Mouse (Mus musculus) c-Kit-positive CD71-negative TER-119-negative erythroid progenitor cells, embryonic 14.5 days (primary cell): ENCODE data around the gene Scmh1.
"Not testable (repeated sequence)": the region's sequence is repeated elsewhere in the genome, so short reads cannot be mapped to it uniquely, and the experiment has no call there.

Source experiments
- DNase-seq: peaks from one replicate; pipeline ENCODE4 v3.0.0-alpha.2; 2013; ENCODE audit warnings: low read depth

Scmh1 gene

DNA sequence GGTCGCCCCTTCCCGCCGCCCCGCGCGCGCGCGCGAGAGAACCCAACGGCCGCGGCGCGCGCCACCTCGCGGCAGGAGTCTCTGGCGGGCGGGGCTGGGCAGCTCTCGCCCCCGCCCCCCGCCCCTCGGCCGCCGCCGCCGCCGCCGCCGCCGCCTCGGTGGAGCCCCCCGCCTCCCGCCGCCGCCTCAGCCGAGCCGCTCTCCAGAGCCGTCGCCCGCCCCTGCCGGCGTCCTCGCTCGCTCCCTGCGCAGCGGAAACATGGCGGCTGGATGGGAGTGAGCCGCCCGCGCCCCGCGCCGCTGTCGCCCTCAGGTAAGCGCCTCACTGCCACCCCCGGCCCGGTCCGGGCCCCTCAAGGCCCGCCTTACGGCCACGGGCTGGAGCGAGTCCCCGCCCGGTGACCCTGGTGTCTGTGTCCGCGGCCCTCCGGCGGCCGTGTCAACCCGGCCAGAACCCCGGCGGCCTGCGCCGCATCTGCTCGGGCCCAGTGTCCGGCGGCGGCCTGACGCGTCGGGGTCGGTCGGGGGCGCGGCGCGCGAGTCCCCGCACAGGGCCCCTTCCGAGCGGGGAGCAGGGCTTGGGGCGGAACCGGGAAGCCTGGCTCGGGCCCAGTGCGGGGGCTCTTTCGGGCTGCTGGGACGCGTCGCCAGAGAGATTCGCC lies at the start of gene Scmh1:
Gene Scmh1 (plus strand): TSS at position 138 of the 662 bp plus-strand sequence.
- no peak for DNase-seq

DNA sequence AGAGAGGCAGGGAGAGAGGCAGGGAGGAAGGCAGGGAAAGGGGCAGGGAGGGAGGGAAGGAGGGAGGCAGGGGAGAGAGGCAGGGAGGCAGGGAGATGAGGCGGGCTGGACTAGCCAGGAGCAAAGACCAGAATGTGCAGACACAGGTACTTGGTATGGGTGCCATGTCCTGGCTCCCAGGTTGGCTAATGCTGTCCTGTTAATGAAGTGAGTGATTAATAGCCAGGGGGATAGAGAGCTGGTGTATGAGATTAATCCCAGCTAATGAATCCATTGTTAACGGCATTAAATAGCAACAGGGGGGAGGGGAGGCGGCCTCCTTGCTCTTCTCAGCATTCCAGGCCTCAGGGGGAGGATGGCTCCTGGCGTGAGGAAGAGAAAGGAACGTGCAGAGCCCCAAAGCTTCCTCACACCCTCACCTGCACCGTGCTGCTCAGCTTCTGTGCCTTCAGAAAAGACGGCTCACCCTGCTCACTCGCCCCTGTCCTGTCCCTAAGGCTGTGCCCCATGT lies 45.0 kb upstream of the Scmh1 start:
- DNase-seq, result no peak

DNA sequence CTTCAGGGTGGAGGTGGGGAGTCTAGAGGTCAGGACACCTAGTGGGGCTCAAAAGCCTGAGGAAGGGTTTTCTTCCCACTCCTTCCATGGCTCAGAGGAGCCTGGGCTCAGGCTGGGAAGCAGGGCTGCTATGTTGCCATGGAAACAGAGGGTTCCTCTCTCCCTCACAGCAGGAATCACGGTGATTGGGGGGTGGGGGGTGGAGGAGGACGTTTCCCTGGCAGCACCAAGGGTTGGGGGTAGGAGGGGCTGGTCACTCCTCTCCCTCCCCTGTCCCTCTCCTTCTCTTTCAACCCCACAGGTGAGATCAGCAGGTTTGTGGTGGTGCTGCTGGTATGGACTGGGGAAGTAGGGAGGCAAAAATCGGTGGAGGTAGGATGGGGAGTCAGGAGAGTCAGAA lies 40.4 kb upstream of the Scmh1 start:
- DNase-seq, result no peak

DNA sequence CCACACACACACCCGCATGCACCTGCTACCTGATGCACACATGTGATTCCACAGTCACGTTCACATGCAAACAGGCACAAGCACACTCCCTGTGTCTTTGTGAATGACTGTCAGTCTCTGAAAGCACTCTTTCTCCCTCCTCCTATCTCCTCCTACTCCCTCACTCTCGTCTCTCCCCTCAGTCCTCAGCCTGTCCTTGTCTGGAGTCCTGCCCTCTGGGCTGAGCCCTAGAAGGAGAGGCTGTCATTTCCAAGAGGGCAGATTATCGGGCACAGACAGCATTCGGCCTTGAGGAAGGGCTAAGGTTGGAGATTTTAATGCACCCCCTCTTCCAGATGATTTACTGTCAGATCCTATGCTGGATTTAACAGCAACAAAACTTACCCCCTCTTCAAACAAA lies 39.6 kb upstream of the Scmh1 start:
- no peak for DNase-seq

DNA sequence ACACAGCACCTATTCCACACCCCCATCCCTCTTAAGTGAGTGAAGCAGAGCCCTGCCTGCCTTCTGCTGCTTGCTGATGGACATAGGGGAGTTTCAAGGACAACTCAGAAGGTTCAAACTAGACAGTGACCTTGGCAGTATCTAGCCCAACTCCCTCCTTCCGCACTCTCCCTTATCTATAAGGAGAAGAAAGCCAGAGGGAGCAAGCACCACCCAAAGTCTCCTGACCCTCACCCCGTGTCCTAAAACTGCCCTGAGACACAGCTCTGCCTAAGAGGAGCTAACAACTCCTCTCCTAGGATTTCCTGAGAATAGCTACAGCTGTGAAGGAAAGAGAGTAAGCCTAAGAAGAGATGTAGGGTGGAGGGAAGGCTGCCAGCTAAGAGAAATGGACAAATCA lies 37.0 kb upstream of the Scmh1 start:
- no peak for DNase-seq

DNA sequence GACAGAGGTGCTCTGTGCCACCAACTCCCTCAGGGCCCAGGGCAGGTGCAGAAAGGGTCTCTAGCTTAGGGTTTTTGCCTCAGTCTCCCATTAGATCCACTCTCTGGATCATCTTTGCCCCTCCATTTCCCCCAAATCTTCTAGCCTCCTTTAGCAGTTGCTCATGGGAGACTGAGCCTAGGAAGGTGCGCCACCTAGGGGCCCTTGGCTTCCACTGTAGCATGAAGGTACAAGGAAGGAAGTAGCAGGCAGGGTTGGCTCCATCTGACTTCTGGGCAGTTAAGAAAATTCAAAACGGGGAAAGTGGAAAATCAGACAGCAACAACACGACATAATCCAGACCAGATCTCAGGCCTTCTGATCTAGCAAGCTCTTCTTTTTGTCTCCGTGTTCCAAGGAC lies 36.4 kb upstream of the Scmh1 start:
- peak; percentile 47 for DNase-seq

DNA sequence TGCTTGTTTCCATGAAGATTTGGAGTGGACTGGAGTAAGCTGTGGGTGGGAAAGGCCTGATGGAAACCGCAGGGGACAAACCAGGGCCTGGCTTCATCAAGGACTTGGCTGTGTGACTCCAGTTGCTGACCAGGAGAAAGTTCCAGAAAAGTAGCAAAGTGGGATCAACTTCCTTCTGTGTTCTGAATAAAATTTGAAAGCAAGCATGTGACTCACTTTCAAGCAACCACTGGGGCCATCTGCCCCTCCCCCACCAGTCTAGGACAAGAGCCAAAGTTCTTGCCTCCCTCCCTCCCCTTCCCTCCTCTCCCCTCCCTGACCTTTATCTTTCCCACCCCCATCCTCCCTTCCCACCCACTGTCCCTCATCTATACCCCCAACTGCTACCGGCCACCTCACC lies 35.9 kb upstream of the Scmh1 start:
- DNase-seq, result no peak

DNA sequence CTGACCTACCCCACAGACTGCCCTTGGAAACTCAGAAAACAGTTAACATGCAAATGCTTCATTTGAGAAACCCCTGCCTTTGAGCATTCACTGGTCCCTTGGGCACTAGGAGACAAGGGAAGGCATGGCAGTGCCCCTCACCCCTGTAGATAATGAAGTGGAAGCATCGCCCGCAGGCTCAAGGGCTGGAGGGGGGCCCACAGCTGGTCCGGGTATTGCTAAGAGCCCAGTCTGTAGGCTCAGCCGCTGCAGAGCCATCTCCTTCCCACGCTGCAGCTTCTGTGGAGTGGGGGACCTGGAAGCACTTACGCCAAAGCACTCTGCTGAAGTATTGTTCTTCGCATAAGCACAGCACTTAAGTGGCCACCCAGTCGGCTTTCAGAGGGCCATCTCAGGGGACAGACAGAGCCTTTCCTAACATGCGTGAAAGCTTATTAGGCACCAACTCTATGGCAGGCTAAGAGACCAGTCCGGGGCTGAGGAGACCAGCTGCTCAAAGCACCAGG lies 35.2 kb upstream of the Scmh1 start:
- no peak for DNase-seq

DNA sequence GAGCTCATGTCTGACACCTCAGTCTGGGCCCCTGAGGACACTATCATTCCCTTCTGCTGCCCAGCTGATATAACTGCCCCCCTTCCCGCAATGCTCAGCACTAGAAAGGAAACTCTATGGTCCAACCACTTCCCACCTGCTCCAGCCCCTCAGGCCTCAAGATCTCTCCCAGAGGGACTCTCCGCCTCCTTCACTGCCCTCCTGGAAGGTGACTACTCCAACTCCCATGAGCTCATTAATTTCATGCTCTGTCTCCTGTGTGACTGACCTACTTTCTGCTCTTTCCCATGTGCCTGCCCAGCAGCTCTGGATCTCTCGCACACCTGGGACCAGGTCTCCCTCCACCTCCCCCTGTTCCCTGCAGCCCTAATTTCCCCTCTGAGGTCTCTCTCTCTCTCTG lies 32.2 kb upstream of the Scmh1 start:
- DNase-seq, result no peak

DNA sequence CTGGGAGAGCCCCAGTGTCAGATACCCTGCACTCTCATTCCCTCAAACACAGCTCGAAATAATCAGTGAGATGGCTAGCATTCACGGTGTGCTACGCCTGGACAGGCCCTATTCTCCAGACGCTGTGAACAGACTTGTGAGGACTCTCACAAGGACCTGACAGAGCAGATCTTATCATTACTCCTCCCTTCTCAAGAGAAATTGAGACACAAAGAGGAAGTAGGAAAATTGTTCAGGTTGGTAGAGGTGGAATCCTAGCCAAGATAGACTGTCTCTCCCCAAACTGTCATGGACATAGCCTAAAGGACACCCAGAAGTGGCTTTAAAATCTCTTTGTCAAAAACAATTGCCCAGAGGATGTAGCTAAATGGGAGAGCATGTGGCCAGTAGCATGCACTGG lies 31.3 kb upstream of the Scmh1 start:
- DNase-seq, result no peak

DNA sequence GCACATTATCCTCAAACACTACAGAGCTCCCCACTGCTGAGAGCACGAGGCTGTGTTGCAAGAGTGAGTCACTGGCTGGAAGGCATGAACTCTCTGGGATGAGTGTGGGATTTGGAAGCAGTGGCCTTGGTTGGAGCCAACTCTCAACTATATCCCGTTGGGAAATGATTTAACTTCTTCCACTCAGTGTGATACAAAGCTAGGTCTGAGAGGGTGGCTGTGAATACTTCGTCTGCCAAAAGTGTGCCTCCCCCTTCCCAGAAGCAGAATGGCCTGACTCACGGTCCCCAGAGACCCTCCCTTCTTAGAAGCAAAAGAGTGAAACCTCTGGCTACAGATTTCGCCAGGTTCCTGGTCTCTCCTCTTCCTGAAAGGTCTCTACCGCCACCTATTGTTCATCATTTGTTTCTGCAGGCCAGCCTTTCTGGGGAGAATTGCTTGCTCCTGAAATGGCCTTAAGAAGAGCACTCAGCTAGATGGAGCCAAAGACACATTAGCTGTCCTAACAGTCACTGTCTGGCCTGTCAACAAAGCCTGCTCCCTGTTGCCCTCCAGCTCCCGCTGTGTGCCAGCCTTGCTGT lies 24.2 kb upstream of the Scmh1 start:
- DNase-seq, result peak; percentile 69

DNA sequence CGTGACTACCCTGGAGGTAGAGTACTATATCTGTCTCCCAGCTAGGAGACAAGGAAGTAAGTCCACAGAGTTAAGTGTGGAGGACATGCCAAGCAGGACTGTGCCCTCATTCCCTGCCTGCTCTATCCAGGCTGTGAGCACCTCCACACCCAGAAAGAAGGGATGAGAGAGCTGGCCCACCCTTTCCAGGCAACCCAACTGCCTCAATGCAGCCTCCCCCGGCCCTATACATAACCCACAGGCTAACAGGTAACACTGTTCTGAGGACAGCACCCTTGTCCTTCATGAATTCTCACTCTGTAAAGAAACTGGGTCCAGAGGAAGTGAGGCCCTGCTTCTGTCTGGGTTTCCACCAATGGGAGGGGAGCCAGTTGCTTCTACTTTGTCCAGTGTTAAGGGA lies 19.6 kb upstream of the Scmh1 start:
- no peak for DNase-seq

DNA sequence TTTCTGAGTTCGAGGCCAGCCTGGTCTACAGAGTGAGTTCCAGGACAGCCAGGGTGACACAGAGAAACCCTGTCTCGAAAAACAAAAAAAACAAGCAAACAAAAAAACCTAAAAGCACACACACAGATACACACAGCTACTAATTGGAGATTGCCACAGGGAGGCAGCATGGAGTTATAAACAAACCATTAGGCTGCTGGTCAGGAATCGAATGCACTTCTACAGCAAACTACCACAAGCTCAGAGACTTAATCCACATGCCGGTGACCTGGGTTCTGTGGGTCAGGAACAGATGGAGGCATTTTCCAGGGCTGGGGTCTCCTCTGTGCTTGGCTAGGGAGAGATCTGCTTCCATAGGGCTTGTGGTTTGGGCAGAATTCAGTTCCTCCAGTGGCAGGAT lies 17.6 kb upstream of the Scmh1 start:
- DNase-seq, result no peak

DNA sequence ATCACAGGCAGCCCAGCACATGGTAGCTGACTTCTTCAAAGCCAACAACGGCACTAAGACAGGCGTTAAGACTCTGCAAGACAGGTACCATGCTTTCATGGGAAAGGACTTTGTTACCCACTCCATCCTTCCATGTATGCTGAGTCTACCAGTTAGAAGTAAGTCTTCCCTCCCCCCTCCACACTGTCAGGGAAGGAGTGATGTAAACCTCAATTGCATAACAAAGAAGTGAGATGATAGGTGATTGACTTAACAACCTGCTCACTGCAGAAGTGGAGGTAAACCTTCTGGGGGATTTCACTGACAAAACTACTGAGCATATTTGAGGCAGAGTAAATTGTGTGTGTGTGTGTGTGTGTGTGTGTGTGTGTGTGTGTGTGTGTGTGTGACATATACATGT lies 17.1 kb upstream of the Scmh1 start:
- no peak for DNase-seq

DNA sequence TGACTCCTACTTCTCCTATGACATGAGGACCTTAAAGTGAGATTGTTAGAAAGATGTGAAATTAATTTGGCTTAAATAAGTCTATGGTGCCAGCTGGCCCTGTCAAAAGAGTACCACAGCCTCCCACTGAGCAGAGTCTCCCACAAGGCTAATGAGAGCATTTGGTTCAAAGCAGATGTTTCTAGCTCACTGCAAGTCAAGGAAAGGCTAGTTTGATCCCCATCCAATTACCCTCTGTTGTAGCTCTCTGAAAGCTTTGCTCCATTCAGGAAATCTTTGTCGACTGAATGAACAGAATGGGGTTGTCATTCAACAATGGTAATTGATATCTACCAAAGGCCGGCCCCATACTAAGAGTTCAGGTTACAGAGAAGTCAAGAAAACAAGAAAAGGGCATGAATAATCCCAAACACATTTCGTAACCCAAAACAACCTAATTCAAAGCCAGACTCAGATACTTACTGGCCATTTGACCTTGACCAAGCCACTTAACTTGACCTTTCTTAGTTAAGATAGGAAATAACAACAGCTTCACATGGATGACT lies 16.0 kb upstream of the Scmh1 start:
- no peak for DNase-seq

DNA sequence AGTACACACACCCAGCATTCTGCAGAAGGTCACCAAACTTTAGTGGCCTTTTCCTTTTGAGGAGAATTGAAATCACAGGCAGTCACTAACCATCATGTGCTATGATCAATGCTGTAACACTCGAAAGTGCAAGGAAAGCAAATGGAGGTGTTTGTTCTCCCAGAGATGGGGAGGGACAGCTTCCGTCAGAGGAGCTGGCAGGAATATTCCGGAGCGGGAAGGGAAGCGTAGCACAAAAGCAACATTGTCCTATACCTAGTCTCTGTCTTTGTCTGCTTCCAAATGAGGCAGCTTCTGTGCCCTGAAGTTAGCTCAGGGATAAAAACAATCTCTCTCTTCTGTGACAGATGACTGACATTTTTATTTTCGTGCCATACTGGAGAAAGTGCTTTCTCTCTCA lies 15.5 kb upstream of the Scmh1 start:
- DNase-seq, result no peak

DNA sequence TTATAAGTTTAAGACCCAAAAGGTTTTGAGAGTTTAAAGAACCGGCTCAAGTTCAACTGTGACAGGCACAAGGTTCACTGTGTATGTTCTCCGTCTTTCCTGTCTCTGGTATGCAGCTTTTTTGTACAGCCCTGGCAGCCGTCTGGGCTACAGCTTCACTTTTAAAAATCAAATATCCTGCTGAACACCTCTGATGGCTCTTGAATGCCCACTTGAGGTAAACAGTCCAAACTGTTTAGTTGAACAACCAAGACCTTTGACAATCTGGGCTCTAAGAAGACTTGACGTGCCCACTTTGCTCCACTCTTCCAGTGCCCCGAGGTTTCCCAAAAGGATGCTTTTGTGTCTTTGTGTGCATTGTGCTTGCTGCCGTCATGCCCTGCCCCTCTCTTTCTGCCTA lies 13.5 kb upstream of the Scmh1 start:
- no peak for DNase-seq

DNA sequence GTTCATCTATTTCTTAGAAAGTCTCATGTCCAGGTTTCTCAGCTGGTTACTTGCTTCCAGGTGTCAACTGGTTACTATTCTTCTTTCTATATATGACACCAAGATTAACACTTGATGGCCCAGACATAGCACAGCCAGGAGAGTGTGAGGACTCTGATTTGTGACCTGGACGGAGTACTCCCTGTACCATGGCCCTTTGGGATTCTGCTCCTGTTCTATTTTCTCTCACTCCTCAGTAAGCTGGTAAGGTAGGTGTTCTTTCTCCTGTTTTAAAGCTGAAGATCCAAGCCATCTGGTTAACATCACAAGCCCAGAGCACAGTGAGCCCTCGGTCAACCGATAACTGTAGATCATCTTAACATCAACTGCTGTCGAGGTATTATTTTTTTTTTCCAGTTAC lies 12.7 kb upstream of the Scmh1 start:
- no peak for DNase-seq

DNA sequence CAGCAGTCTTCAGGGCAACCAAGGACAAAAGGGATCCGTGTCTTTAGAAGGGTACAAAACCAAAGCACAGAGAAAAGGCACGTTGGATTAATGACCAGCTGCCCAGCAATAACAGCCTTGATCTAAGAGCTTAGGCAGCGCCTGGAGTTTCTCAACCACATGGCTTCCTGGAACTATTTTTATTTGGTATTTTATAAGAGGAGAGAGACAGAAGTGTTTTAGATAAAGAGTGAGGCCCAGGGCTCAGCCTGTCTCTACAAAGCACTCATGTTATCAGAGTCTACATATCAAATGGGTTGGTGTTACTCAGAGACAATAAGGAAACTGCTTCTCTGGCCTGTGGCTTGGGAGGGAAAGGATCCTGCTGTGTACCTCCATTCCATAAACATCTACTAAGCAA lies 12.3 kb upstream of the Scmh1 start:
- no peak for DNase-seq

DNA sequence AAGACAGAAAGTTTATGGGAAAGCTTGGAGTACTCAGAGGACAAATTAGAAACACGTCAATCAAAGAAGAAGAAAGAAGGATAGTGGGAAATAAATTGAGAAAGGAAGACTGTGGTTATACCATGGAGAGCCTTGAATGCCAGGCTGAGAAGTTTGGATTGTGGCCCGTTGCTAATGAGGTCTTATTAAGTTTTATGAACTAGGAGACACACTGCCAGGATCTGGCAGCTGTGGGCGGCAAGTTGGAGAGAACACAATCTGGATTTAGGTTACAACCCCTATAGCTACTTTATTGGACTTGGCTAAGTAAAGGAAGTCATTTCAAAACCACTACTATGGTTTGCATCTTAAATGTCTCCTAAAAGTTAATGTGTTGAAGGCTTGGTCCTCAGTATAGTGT lies 4.8 kb upstream of the Scmh1 start:
- DNase-seq, result no peak

DNA sequence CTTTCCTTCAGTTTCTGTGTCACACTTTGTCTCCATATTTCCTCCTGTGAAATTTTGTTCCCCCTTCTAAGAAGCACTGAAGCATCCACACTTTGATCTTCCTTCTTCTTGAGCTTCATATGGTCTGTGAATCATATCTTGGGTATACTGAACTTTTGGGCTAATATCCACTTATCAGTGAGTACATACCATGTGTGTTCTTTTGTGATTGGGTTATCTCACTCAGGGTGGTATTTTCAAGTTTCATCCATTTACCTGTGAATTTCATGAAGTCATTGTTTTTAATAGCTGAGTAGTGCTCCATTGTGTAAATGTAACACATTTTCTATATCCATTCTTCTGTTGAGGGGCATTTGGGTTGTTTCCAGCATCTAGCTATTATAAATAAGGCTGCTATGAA lies 3.0 kb upstream of the Scmh1 start:
- not testable (repeated sequence) for DNase-seq

DNA sequence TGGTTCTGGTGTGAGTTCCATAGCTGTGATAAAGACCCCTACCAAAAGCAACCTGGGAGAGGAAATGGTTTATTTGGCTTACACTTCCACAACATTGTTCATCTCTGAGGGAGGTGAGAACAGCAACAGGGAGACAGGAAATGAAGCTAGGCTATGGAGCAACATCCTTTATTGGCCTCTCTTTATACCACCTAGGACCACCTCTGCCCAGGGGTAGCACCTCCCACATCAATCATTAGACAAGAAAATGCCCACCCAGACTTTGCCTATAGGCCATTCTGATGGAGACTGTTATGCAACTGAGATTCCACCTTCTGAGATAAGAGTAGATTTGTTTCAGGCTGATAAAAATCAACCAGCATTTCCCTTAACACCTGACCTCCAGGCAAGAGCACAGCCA lies 834 bp upstream of the Scmh1 start:
- DNase-seq, result no peak

DNA sequence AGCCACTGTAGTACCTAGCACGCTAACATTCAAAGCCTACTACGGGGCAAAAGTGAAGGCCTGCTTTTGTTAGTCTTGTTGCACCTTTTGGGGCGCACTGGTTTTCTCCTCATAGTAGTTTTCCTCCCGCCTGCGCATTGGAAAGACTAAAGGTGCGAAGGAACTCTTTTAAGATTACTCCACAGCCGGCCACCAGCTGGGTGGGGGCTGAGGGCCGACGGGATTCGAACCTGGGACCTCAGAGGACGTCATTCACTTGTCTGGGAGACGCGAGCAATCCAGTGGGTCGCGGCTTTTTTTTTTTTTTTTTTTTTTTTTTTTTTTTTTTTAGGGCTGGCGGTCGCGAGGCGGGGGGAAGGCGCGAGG lies 320 bp upstream of the Scmh1 start:
- no peak for DNase-seq
